Mouse (Mus musculus) thymus, postnatal 36 days (tissue): Measurements from ENCODE around the gene Tmcc1.
"Not testable (repeated sequence)": the region's sequence is repeated elsewhere in the genome, so short reads cannot be mapped to it uniquely, and the experiment has no call there.

Source experiments
- DNase-seq, 2 experiments: peaks; one replicate each; pipeline ENCODE4 v3.0.0; 2022; ENCODE audit warnings: mixed read lengths in 2 of 2

Tmcc1 gene

GRCm38 (mm10) chr6:116073610-116074009, 119.7 kb downstream of the Tmcc1 start:
- no peak for DNase-seq

DNA sequence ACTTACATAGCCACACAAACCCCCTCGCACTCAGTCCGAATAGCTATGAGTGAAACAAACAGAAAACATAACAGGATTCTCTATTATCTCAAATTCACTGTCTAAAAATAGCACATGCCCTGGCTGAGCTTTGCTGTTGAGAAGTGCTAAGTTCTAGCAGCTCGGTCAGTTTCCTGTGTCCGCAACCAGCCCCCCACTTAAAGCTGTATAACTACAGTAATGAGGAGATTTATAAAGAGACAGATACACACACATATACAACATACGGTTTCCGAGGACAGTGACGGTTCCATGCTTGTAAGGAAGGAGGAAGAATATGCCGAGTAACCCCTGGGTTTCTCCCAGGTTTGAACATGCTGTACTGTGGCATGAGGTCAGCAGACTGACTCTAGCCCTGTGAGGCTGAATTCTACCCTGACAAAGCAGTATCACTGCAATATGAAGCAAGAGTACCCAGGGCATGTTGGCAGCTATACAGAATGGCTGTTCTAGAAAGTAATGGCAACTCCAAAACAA, 120.5 kb downstream of the Tmcc1 start:
- no peak for DNase-seq

- DNase-seq, result no peak
Observed at GRCm38 (mm10) chr6:116072221-116072745, 121.0 kb downstream of the Tmcc1 start.

DNA sequence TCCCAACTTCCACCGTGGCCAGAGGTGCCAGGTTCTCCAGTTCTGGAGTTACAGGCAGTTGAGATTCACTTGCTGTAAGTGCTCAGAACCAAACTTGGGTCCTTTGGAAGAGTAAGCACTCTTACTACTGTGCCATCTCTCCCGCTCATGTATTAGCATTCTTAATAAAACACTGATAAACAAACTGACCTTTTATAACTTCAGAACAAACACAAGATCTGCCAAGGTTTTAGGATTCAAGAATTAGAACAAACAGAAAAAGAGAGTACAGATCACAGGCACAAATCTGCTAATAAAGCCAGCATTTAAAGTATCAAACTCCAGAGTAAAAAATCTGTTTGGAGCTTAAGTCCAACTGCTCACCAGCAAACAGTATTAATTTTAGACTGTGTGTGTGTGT, 121.5 kb downstream of the Tmcc1 start:
- no peak for DNase-seq

GRCm38 (mm10) chr6:116070558-116070957, 122.7 kb downstream of the Tmcc1 start:
- no peak for DNase-seq

DNA sequence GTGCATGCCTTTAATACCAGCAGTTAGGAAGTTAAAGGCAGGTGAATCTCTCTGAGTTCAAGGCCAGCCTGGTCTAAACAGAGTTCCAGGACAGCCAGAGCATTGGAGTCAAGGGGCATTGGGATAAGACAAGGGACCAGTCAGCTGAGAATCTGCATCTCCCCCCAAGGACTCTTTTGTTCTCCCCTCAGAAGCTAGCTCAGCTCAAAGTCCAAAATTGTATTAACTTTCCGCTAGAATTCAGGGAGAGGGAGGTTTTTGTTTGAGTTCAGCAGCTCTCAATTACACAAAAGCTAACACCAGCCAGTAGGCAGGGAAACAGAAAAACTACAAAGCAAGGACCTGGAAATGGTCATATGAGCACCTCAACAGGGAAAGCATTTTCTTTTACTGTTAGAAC, 129.8 kb downstream of the Tmcc1 start:
- DNase-seq, result no peak

DNA sequence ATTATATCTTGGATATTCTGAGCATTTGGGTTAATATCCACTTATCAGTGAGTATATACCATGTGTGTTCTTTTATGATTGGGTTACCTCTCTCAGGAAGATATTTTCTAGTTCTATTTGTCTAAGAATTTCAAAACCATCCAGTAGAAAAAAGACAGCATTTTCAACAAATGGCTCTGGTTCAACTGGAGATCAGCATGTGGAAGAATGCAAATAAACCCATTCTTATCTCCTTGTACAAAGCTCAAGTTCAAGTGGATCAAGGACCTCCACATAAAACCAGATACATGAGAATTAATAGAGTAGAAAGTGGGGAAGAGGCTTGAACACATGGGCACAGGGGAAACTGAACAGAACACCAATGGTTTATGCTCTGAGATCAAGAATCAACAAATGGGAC, 133.7 kb downstream of the Tmcc1 start:
- DNase-seq, result not testable (repeated sequence)

DNA sequence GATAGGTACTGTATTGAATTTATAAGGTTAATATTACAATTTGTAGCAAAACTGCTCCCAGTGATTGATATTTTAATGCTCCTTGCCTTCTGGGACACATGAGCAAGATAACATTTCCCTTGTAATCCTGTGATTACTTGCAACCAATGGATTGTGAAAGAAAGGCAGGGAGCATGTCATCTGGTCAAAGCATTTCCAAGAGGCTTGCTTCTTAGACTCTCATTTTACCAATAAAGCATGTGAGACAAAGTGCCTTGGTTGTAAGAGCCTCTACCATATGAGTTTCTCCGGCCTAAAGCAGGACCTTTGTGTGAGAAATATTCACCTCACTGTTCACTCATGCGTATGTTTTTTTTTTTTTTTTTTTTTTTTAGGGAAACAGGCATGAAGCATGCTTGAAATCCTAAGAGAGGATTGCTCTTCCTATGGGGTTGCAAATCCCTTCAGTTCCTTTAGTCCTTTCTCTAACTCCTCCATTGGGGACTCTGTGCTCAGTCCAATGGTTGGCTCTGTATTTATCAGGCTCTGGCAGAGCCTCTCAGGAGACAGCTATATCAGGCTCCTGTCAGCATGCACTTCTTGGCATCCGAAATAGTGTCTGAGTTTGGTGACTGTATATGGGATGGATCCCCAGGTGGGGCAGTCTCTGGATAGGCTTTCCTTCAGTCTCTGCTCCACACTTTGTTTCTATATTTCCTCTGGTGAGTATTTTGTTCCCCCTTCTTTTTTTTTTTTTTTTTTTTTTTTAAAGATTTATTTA, 134.6 kb downstream of the Tmcc1 start:
- no peak for DNase-seq

- peak in 1 of 2 experiments; percentile 11 for DNase-seq
Observed at GRCm38 (mm10) chr6:116056676-116057264, 136.5 kb downstream of the Tmcc1 start.

DNA sequence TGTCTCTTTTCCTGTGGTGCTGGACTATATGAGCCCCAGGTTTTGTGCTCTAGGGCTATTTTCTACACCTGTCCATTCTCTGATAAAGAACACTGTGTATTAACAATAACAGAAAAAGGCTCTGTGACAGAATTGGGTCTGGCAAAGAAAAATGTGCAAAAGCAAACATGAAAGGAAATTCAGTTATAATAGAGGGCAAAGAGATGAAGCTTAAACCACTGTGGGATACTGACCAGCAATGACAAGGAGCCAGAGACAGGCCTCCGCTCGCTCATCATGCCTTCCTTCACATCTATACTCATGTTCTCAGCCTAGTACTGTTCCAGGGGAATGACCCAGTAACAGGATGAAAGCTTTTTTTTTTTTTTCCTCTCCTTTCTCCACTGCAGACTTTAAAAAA, 137.5 kb downstream of the Tmcc1 start:
- no peak for DNase-seq

DNA sequence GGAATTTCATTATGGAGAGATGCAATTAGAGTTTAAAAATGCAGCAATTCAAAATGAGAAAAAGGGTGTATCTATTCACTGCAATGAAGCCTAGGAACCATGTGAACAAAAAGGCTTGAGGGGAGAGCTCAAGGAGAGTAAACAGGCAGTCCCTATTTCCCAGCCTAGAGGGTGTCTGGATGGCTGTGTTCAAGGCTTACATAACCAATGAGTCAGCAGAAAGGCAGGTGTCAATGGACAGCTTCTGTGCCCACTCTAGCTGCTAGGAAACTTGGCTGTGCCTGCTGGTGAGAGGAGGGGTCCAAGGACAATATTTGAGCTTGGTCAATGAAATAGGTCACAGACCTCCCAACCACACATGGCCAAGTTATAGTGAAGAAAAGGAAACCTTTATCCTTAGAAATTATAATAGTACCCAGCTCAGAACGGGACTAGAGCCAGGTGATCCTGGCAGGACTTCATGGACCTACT, 138.2 kb downstream of the Tmcc1 start:
- no peak for DNase-seq

DNA sequence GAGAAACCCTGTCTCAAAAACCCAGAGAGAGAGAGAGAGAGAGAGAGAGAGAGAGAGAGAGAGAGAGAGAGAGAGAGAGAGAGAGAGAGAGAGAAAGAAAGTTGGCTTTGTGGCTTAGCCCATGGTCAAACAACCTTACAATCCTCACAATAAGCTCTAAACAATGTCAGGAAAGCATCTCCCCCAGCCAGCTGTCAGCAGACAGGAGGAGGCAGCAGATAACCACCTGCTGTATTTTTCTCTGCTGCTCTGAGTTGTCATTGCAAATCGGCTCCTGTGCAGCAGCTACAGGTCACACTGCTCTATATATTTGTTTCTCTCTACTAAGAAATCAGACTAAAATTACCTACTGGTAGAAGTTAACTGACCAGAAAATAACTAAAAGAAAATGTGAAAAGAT, 145.4 kb downstream of the Tmcc1 start:
- no peak for DNase-seq

- no peak for DNase-seq
Observed at GRCm38 (mm10) chr6:116047366-116047765, 145.9 kb downstream of the Tmcc1 start.

DNA sequence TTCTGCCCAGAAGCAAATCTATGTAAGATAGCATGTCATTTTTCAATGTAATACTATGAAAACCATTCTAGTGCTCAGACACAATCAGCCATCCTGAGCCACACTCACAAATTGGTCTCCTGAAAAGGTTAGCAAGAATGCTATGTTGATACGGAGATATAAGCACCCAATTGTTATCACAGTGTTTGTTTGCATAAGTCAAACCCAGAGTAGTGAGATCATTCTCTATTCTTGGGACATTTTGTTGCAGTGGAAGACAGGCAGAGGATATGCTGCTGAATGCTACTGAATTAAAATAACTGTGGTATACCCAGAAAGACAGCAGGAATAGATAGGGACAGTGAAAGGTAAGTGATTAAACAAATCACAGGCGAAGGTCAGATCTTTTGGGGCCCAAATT, 149.2 kb downstream of the Tmcc1 start:
- no peak for DNase-seq

DNA sequence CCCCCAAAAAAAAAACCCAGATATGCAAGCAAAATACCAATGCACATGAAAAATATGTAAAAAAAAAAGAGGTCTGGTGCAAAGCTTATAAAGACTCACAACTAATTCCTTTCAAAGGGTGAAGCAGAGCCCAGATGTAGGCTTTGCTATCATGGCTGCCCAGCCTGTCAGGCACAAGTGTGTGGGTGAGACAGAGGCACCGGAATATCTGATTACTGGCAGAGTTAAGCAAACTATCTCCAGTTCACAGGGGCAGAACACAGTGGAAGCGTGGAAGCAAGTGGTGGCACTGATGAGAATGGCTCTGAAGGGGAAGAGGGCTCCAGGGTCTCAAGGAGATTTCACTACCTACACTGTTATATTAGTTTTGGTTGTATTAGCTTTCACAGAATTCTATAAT, 155.1 kb downstream of the Tmcc1 start:
- no peak for DNase-seq

- DNase-seq, result no peak
Observed at GRCm38 (mm10) chr6:116037281-116037831, 155.9 kb downstream of the Tmcc1 start.

DNA sequence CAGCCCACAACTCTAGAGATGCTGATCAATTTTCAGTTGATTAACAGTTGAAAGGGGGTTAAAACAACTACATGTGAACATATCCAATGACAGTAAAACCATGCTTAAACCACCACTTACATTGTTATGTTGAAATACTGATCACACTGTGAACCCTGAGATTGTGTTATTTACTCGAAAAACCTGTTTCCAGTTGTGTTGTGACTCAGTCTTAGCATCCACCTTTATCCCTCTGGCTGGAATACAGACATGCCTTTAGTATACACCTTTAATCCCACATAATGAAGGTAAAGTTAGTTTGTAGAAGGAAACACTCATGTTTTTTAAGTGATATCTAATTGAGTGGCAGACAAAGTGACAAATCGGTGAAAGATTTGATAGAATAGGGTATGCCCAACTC, 156.7 kb downstream of the Tmcc1 start:
- no peak for DNase-seq

GRCm38 (mm10) chr6:116031052-116031451, 162.2 kb downstream of the Tmcc1 start:
- no peak for DNase-seq

DNA sequence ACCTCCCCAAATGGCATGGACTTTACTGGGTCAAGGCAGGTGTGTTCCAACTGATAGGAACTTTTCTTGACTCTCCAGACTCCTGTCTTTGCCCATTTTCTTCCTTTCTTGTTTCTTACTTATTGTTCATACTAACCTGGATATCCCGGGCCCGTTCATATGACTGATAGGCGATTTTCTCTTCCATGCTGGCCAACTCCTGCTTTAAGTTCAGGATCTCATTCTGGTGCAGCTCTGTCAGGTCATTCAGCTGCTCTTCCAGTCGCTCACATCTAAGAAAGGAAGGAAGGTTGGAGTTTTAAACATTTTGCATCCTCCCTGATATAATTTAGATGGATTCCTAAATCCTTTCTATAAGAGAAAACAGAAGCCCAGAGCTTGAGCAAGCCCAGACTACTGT, 168.6 kb downstream of the Tmcc1 start:
- no peak for DNase-seq

DNA sequence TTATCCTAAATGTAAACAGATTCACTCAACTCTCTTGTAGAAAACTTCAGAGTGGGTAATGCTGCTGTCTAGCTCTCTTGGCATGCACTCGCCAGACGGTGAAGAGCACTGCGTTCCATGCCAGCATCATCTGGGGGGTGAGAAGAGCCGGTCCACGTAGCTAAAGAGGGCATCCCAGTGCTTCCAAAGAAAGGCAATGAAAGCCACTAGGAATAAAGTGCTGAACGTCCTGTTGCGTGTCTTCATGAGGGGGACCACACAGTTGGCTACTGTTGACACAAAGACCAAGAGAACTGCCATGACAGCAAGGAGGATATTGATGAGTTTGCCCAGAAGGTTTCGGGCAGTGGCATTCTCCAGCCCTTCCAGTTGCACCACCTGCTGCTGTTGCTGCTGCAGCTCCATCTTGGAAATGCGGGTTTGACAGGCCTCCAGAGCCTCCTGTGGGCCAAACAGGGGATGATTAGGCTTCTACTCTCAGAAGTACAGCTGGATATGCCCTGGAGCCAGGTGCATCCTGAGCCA, 171.3 kb downstream of the Tmcc1 start:
- no peak for DNase-seq

GRCm38 (mm10) chr6:116015902-116016301, 177.4 kb downstream of the Tmcc1 start:
- no peak for DNase-seq

GRCm38 (mm10) chr6:116014111-116014510, 179.2 kb downstream of the Tmcc1 start:
- DNase-seq, result no peak

- DNase-seq, result no peak
Observed at GRCm38 (mm10) chr6:116013687-116014086, 179.6 kb downstream of the Tmcc1 start.

GRCm38 (mm10) chr6:116010541-116010940, 182.7 kb downstream of the Tmcc1 start:
- DNase-seq, result peak; percentile 66 to 75
